Mouse (Mus musculus): ENCODE data around the gene Faim. TPM values are rescaled to one million over a fixed set of nuclear protein-coding genes. Genes with fewer than 3 reads are reported as not detected.

Gene Faim
- total and polyA plus RNA-seq, 3 experiments: 35.7 to 83.5 (median 52.4) TPM

DNA sequence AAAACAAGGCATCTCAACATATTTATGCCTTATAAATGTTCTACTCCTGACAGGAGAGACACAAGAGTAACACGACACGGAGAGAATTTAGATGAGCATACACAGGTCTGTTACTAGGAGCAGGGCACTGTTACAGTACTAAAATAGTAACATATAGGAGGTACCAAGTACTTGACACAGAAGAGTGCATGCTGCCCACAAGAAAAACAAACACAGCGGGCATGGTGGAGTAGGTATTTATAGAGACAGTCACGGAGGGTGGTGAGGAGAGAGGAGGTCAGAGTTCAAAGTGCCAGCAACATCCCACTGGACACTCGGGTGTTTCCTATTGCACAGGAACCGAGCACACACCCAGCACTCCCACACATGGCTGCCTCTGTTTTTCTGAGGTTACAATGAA, 63.6 kb downstream of the Faim start:
- Histone ChIP-seq H3K4me2 (ENCODE audit: insufficient read depth, low read depth, poor library complexity, severe bottlenecking) (no peak overlapping the region), H3K27me3 (replicated peaks) (no peaks in the 10 kb centered on the region)
- dilution Hi-C loops (cut with MboI; ENCODE audit: extremely low pct_ligation_motif_present, extremely low pct_unique_long_range_greater_than_20kb, low sequenced_read_pairs): no loop called here

More for the DNA sequence above, 63.6 kb downstream of the Faim start:
- TF ChIP-seq NELFE (IDR thresholded peaks at IDR 0.05; ENCODE audit: low read depth, low read length) (no peak), ZC3H11A (IDR thresholded peaks at IDR 0.05; ENCODE audit: low read depth, low read length) (no peak), JUN (IDR thresholded peaks at IDR 0.05; ENCODE audit: insufficient read depth, low read depth, low read length) (no peak), JUND (conservative IDR thresholded peaks at IDR 0.05; ENCODE audit: low read depth, low read length) (no peak), ETS1 (conservative IDR thresholded peaks at IDR 0.05; ENCODE audit: low read depth, low read length) (no peak)
- in situ Hi-C loops (cut with MboI; ENCODE audit: low pct_ligation_motif_present, low pct_unique_long_range_greater_than_20kb, low sequenced_read_pairs): no loop called here
- no peaks in the 10 kb centered on the region for H3K9me3 ChIP-seq (replicated peaks; ENCODE audit: low read length)
- H3K9ac ChIP-seq (ENCODE audit: insufficient read depth, low read depth): no peak overlapping the region
- no peak overlapping the region for H3K4me3 ChIP-seq (replicated peaks in 1 of 3; ENCODE audit: low read depth in 2 of 3, low read length in 2 of 3, poor library complexity in 1 of 3)
- H3K36me3 ChIP-seq (replicated peaks in 1 of 2; ENCODE audit: control insufficient read depth in 1 of 2, insufficient read depth in 1 of 2, low read length in 1 of 2): peaks cover 0 to 17% of the 10 kb centered on the region in 2 experiments
- H3K4me1 ChIP-seq (ENCODE audit: control insufficient read depth in 1 of 2, insufficient read depth in 2 of 2): no peaks in the 10 kb centered on the region
- no peaks in the 10 kb centered on the region for H3K79me2 ChIP-seq (replicated peaks; ENCODE audit: control insufficient read depth, extremely low read depth, insufficient read depth, poor library complexity, severe bottlenecking)
- no peak for DNase-seq (ENCODE audit: extremely low read depth)
- no peak overlapping the region for H3K27ac ChIP-seq (ENCODE audit: insufficient read depth, low read depth)

Other genes starting within 250 kb of the Faim start
- not detected in 2 replicates for gene Prr23a1, start 143.9 kb upstream of the Faim start, total RNA-seq (2012; rRNA removed)
- gene Prr23a1, start 143.9 kb upstream of the Faim start, total RNA-seq (2014; rRNA removed): not detected in 2 replicates
- gene Prr23a1, start 143.9 kb upstream of the Faim start, polyA plus RNA-seq (2012; ENCODE audit: insufficient read length, low read depth): not detected in 2 replicates
- not detected in 2 replicates for gene Prr23a2, start 129.9 kb upstream of the Faim start, total RNA-seq (2012; rRNA removed)
- not detected in 2 replicates for gene Prr23a2, start 129.9 kb upstream of the Faim start, total RNA-seq (2014; rRNA removed)
- not detected in 2 replicates for gene Prr23a2, start 129.9 kb upstream of the Faim start, polyA plus RNA-seq (2012; ENCODE audit: insufficient read length, low read depth)
- not detected in 2 replicates for gene Prr23a3, start 121.6 kb upstream of the Faim start, total RNA-seq (2012; rRNA removed)
- gene Prr23a3, start 121.6 kb upstream of the Faim start, total RNA-seq (2014; rRNA removed): not detected in 2 replicates
- gene Prr23a3, start 121.6 kb upstream of the Faim start, polyA plus RNA-seq (2012; ENCODE audit: insufficient read length, low read depth): not detected in 2 replicates
- not detected in 2 replicates for gene 7420426K07Rik, start 83.3 kb upstream of the Faim start, total RNA-seq (2012; rRNA removed)
- gene 7420426K07Rik, start 83.3 kb upstream of the Faim start, total RNA-seq (2014; rRNA removed): not detected in 2 replicates
- not detected in 2 replicates for gene 7420426K07Rik, start 83.3 kb upstream of the Faim start, polyA plus RNA-seq (2012; ENCODE audit: insufficient read length, low read depth)
- not detected in 2 replicates for gene Foxl2, start 31.1 kb upstream of the Faim start, total RNA-seq (2012; rRNA removed)
- gene Foxl2, start 31.1 kb upstream of the Faim start, total RNA-seq (2014; rRNA removed): not detected in 2 replicates
- gene Foxl2, start 31.1 kb upstream of the Faim start, polyA plus RNA-seq (2012; ENCODE audit: insufficient read length, low read depth): not detected in 2 replicates
- gene Gm1123, start 49.3 kb downstream of the Faim start, total RNA-seq (2012; rRNA removed): not detected in 2 replicates
- gene Gm1123, start 49.3 kb downstream of the Faim start, total RNA-seq (2014; rRNA removed): not detected in 2 replicates
- gene Gm1123, start 49.3 kb downstream of the Faim start, polyA plus RNA-seq (2012; ENCODE audit: insufficient read length, low read depth): not detected in 2 replicates
- gene Pik3cb, start 154.2 kb downstream of the Faim start, total RNA-seq (2012; rRNA removed): 1.0 TPM in 2 replicates
- 1.0 and 1.4 TPM in 2 replicates for gene Pik3cb, start 154.2 kb downstream of the Faim start, total RNA-seq (2014; rRNA removed)
- 3.1 and 3.2 TPM in 2 replicates for gene Pik3cb, start 154.2 kb downstream of the Faim start, polyA plus RNA-seq (2012; ENCODE audit: insufficient read length, low read depth)